Comparison of ENCODE assay signal across 28 mouse cellular contexts in genomic region chr16:90679984-90680383, GRCm38 (mm10). TPM values are rescaled to one million over a fixed set of nuclear protein-coding genes. Genes with fewer than 3 reads are reported as not detected.
DNase-seq lines count a peak whose midpoint lies in the region.
"Had no signal": no experiment of that assay in that cellular context is flagged by ENCODE, and none has a peak within 500 bp of the region (broad histone marks: within the 10 kb centered on the region; RNA-seq: fewer than 3 reads in every experiment).

No protein-coding gene starts in this region.

- peak overlapping the region; percentile 12; the same call in 1 of the 2 replicates for H3K27ac ChIP-seq in heart, embryonic 10.5 days
- H3K27ac ChIP-seq: embryonic facial prominence, embryonic 13.5 days; embryonic facial prominence, embryonic 15.5 days; forebrain, embryonic 10.5 days; forebrain, embryonic 12.5 days had no signal

- no peak overlapping the region for H3K4me3 ChIP-seq in heart, embryonic 10.5 days
- H3K4me3 ChIP-seq: embryonic facial prominence, embryonic 13.5 days; embryonic facial prominence, embryonic 15.5 days; erythroblast, embryonic 14.5 days; forebrain, embryonic 10.5 days; forebrain, embryonic 12.5 days had no signal

- H3K9me3 ChIP-seq in heart, embryonic 10.5 days: no peaks in the 10 kb centered on the region
- H3K9me3 ChIP-seq: embryonic facial prominence, embryonic 15.5 days had no signal

- WGBS in heart, embryonic 10.5 days: 82% methylated on average over 16 of the region's 16 CpGs

- H3K27me3 ChIP-seq in heart, embryonic 10.5 days (ENCODE audit: insufficient read depth, poor library complexity, severe bottlenecking): no peaks in the 10 kb centered on the region
- H3K27me3 ChIP-seq: embryonic facial prominence, embryonic 13.5 days; embryonic facial prominence, embryonic 15.5 days; forebrain, embryonic 12.5 days had no signal

- intact Hi-C loops in heart, postnatal 14 days (cut with DNase I): no loop called here

- no peaks in the 10 kb centered on the region for H3K36me3 ChIP-seq in heart, embryonic 10.5 days
- H3K36me3 ChIP-seq: embryonic facial prominence, embryonic 13.5 days; embryonic facial prominence, embryonic 15.5 days; forebrain, embryonic 10.5 days; forebrain, embryonic 12.5 days; G1E had no signal

- peaks cover 6% of the 10 kb centered on the region; the same call in 1 of the 2 replicates for H3K4me1 ChIP-seq in heart, embryonic 10.5 days
- H3K4me1 ChIP-seq: embryonic facial prominence, embryonic 13.5 days; embryonic facial prominence, embryonic 15.5 days; forebrain, embryonic 10.5 days; forebrain, embryonic 12.5 days had no signal

- DNase-seq in heart, adult 11 months: peak; percentile 94
- DNase-seq in heart, adult 18-20 months: no peak
- no peak for DNase-seq in heart, embryonic 10.5 days (ENCODE audit: low spot score)
- DNase-seq in heart, postnatal 14 days: no peak
- peak; percentile 30 for DNase-seq in retina, postnatal 1 day
- DNase-seq in retina, embryonic 14.5 days (ENCODE audit: low spot score): no peak
- peak; percentile 37 for DNase-seq in R1 (ENCODE audit: low read depth, low spot score)
- DNase-seq: adrenal gland, adult 2 months; adrenal gland, postnatal 10 days; adrenal gland, postnatal 25 days; B cell, adult 2 months; cerebellum, adult 11 months; cerebellum, adult 18-20 months; cerebellum, adult 8-10 months; cerebellum, adult 9-11 months; cerebellum, postnatal 14 days; cerebellum, postnatal 36 days; embryo, embryonic 11 days had no signal

RNA-seq across cellular contexts. Expression of gene Mis18a, which starts 47.2 kb away (rescaled TPM):
- total RNA-seq in heart, adult 18-20 months (2021): 1 to 10 TPM; 2.9 to 3.0 TPM
- polyA plus RNA-seq in heart, embryonic 10.5 days (2016; fragmentation: Nextera tagmentation; extraction: Ambion mirVana): 44.7 and 64.0 TPM in 2 replicates
- 1 to 10 TPM; 4.6 to 5.7 TPM for total RNA-seq in heart, postnatal 14 days (2021)

RNA-seq across cellular contexts. Expression of gene Mrap, which starts 58.0 kb away (rescaled TPM):
- total RNA-seq in heart, adult 18-20 months (2021): 10 to 100 TPM; 17.2 to 23.7 TPM
- polyA plus RNA-seq in heart, embryonic 10.5 days (2016; fragmentation: Nextera tagmentation; extraction: Ambion mirVana): 26.7 and 37.5 TPM in 2 replicates
- 10 to 100 TPM; 16.5 to 18.8 TPM for total RNA-seq in heart, postnatal 14 days (2021)
- total RNA-seq: CH12.LX; common myeloid progenitor, adult 5-6 weeks had no signal
- polyA plus RNA-seq: CD4-positive, CD25-positive, alpha-beta regulatory T cell, adult 4 months; embryonic facial prominence, embryonic 13.5 days; forebrain, embryonic 12.5 days; G1E; Patski had no signal

Comparison
In these comparisons a context has a peak if more than half of its experiments do, and no peak if none do; other contexts are left out.
1. DNase-seq: peak in heart, adult 11 months (single experiment), retina, postnatal 1 day (single experiment) and R1 (single experiment); none in heart, adult 18-20 months (0 of 2), heart, embryonic 10.5 days (single experiment), heart, postnatal 14 days (0 of 2) and retina, embryonic 14.5 days (single experiment).